Mouse (Mus musculus): ENCODE results near the gene Olfr1333.
"Not testable (repeated sequence)": the region's sequence is repeated elsewhere in the genome, so short reads cannot be mapped to it uniquely, and the experiment has no call there.

Olfr1333 gene

DNA sequence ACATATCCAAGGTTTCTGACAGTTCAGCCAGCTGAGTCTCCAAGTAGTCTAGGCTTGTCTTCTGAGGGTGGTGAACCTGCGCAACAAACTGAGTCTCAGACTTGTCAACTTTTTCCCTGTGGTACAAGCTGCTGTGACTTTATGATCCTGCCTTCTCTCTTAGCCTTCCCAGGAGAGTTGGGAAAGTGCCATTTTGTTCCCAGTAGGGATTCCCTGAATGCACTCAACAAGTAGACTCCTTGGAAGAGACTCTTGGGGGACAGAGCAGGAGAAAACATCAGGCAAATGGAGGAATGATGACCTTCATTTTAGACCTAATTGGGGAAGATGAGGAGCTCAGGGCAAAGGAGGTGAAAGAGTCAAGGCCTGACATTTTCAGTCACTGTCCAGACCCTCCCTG is at the start of gene Olfr1333:
Gene Olfr1333, minus strand, starts transcription at position 101 of the 400 bp plus-strand sequence.
- no peak for ATAC-seq (ENCODE audit: low TSS enrichment)

DNA sequence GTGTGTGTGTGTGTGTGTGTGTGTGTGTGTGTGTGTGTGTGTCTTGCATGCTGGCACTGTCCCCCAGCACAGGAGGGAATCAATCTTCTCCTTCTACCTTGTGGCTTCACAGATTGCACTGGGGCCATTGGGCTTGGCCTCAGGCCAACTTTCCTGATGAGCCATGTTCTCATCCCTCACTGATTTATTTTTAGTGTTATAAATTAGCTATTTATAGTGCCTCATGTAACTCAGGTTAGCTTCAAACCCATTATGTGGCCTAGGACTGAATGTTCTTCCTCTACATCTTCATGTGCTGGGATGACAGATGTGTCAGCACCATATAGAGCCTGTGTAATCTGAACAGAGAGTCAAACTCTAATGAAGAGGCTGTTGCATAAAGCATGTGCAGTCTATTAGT is 31.5 kb upstream of the Olfr1333 start:
- ATAC-seq (ENCODE audit: low TSS enrichment) = no peak

DNA sequence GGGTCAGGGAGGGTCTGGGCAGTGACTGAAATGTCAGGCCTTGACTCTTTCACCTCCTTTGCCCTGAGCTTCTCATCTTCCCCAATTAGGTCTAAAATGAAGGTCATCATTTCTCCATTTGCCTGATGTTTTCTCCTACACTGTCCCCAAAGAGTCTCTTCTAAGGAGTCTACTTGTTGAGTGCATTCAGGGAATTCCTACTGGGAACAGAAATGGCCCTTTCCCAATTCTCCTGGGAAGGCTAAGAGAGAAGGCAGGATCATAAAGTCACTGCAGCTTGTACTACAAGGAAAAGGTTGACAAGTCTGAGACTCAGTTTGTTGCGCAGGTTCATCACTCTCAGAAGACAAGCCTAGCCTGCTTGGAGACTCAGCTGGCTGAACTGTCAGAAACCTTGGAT is 28.3 kb upstream of the Olfr1333 start, which contains the start of gene Olfr1331:
Gene Olfr1331, plus strand, starts transcription at position 301 of the 400 bp plus-strand sequence.
- ATAC-seq (ENCODE audit: low TSS enrichment) = no peak

DNA sequence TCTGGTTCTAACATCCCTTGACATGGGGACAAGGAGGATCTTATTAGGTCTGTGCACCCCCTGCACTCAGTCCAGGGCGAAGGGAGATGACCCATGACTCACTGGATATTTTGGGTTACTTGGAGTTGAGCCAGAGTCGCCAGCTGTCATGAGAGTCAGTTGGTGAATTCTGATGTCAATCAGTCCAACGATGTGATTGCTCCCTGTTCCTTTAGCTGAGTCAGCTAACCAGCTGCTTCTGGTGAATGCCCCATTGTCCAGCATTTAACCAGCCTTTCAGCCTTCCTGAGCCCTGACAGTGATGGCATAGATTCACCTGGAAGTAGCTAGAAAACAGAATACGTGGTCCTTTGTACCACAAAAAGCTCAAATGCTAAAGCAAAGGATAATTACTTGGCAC is 26.6 kb upstream of the Olfr1333 start:
- peak; percentile 59; the same call in 1 of the 2 replicates for ATAC-seq (ENCODE audit: low TSS enrichment)

DNA sequence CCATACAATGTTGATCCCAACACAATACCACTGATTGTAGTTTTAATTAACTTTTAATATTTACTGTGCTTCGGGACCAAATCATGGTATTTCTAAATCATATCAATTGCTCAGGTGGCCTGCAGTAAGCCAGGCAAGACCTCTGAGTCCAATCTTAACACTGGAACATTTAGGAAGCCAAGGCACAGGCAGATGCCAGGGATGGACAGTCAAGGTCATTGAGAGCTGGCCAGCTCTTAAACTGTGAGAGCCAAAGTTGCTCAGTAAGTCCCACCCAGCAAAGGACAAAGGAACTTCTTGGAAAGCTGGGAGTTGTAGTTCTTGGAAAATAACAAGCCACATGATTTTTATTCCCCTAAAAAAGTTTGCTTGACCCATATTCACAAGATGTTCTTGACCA is 25.7 kb upstream of the Olfr1333 start:
- no peak for ATAC-seq (ENCODE audit: low TSS enrichment)

DNA sequence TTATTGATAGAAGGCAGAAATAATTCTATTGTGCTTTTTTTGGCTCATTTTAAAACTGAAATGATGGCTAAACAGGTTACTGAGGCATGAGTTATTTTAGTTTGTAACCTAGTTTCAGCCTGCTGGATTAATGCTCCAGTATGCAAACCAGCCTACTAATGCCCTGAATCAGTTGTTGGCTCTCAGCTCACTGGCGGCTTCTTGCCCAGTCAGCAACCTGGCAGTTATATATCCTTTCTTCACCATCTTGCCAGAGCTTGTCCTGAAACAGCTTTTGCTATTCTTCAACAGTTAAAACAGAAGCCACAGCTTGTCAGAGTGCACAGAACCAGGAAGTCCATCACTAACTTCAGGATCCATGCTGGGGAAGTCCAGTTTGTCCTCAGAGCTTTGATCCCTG is 17.2 kb downstream of the Olfr1333 start:
- ATAC-seq (ENCODE audit: low TSS enrichment) = no peak

DNA sequence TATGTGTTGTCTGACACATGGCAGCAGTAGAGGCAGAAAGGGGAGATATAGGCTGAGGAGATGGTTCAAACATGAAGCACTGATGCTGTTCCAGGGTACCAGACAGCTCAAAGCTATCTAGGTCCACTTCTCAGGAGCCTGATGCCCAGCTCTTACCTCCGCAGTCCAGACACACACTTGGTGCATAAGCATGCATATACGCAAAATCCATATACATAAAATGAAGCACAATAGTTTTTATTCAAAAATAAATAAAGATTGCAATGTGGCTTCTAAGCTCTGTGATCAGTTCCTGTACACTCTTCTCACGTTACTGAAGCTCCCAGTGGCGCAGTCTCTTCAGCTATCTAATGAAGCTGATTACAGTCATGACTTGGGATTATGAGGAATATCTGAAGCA is 26.2 kb downstream of the Olfr1333 start, which contains the start of gene Olfr1335:
Gene Olfr1335, minus strand, starts transcription at position 101 of the 400 bp plus-strand sequence.
- no peak for ATAC-seq (ENCODE audit: low TSS enrichment)

DNA sequence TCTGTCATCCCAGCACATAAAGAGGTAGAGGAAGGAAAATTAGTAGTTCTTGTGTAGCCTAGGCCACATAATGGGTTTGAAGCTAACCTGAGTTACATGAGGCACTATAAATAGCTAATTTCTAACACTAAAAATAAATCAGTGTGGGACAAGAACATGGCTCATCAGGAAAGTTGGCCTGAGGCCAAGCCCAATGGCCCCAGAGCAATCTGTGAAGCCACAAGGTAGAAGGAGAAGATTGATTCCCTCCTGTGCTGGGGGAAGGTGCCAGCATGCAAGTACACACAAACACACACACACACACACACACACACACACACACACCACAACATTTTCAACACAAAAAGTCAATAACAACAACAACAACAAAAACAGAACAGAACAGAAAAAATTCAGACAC is 43.3 kb downstream of the Olfr1333 start:
- not testable (repeated sequence) for ATAC-seq (ENCODE audit: low TSS enrichment)

DNA sequence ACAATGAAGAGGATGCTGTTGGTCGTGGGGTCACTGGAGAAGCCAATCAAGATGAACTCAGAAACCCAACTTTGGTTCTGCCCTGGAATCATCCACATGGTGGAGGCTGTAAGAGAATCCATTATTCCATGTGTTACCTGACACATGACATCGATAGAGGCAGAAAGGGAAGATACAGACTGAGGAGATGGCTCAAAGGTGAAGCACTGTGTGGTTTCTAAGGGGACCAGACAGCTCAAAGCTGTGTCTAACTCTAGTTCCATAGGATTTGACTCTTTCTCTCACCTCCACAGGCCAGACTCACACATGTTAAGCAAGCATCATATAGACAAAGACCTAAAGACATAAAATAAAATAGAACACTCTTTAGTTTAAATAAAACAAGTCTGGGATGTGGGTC is 53.6 kb downstream of the Olfr1333 start, which contains the start of gene Olfr1337:
Gene Olfr1337, minus strand, starts transcription at position 101 of the 400 bp plus-strand sequence.
- no peak for ATAC-seq (ENCODE audit: low TSS enrichment)
